ENCODE assay signal across 23 mouse cellular contexts in genomic region chr9:65833230-65833629, GRCm38 (mm10). TPM values are rescaled to one million over a fixed set of nuclear protein-coding genes. Genes with fewer than 3 reads are reported as not detected.
DNase-seq lines count a peak whose midpoint lies in the region; ATAC-seq lines count a peak whose summit lies in the region.
"Had no signal": no experiment of that assay in that cellular context is flagged by ENCODE, and none has a peak within 500 bp of the region (broad histone marks: within the 10 kb centered on the region; RNA-seq: fewer than 3 reads in every experiment).

No protein-coding gene starts in this region.

- WGBS in hindbrain, embryonic 11.5 days, result 31% methylated on average over 2 of the region's 2 CpGs
- 12% methylated on average over 2 of the region's 2 CpGs for WGBS in hindbrain, embryonic 13.5 days
- WGBS in liver, embryonic 12.5 days (ENCODE audit: insufficient replicate concordance), result 90% methylated on average over 2 of the region's 2 CpGs

- ATAC-seq in hindbrain, embryonic 11.5 days (ENCODE audit: low FRiP score), result peak; percentile 54; the same call in 1 of the 2 replicates
- ATAC-seq in hindbrain, embryonic 13.5 days (ENCODE audit: low FRiP score), result no peak
- no peak for ATAC-seq in liver, embryonic 12.5 days
- ATAC-seq: inflammation-experienced regulatory T-cells, adult 6 months had no signal

- H3K4me1 ChIP-seq in hindbrain, embryonic 11.5 days (replicated peaks; ENCODE audit: control insufficient read depth, insufficient read depth, low read length), result no peaks in the 10 kb centered on the region
- peaks cover 18% of the 10 kb centered on the region for H3K4me1 ChIP-seq in hindbrain, embryonic 13.5 days (replicated peaks)
- H3K4me1 ChIP-seq in liver, embryonic 12.5 days, result peaks cover 23% of the 10 kb centered on the region

- no peaks in the 10 kb centered on the region for H3K27me3 ChIP-seq in hindbrain, embryonic 11.5 days (ENCODE audit: control insufficient read depth, insufficient read depth, low read length)
- 0 out of 2 replicates have a peak, but pooled peaks cover 2% of the 10 kb centered on the region for H3K27me3 ChIP-seq in hindbrain, embryonic 13.5 days
- no peaks in the 10 kb centered on the region for H3K27me3 ChIP-seq in liver, embryonic 12.5 days (replicated peaks)
- H3K27me3 ChIP-seq: limb, embryonic 15.5 days; megakaryocyte, embryonic 14.5 days had no signal

- H3K9ac ChIP-seq in hindbrain, embryonic 11.5 days (ENCODE audit: low read depth, low read length), result no peak overlapping the region
- no peak overlapping the region for H3K9ac ChIP-seq in hindbrain, embryonic 13.5 days
- H3K9ac ChIP-seq in liver, embryonic 12.5 days, result no peak overlapping the region
- H3K9ac ChIP-seq: limb, embryonic 15.5 days had no signal

- H3K27ac ChIP-seq in hindbrain, embryonic 11.5 days (ENCODE audit: low read depth, low read length), result no peak overlapping the region; the same call in 1 of the 2 replicates
- H3K27ac ChIP-seq in hindbrain, embryonic 13.5 days, result no peak overlapping the region
- H3K27ac ChIP-seq in liver, embryonic 12.5 days, result no peak overlapping the region
- H3K27ac ChIP-seq: heart, adult 2 months; limb, embryonic 15.5 days had no signal

- H3K9me3 ChIP-seq in hindbrain, embryonic 11.5 days (ENCODE audit: control insufficient read depth, low read length), result no peaks in the 10 kb centered on the region
- no peaks in the 10 kb centered on the region for H3K9me3 ChIP-seq in hindbrain, embryonic 13.5 days
- H3K9me3 ChIP-seq in liver, embryonic 12.5 days (replicated peaks), result no peaks in the 10 kb centered on the region
- H3K9me3 ChIP-seq: G1E; limb, embryonic 15.5 days; megakaryocyte, embryonic 14.5 days had no signal

- H3K36me3 ChIP-seq in hindbrain, embryonic 11.5 days (ENCODE audit: control insufficient read depth, insufficient read depth, low read length), result no peaks in the 10 kb centered on the region
- H3K36me3 ChIP-seq in hindbrain, embryonic 13.5 days, result peaks cover 9% of the 10 kb centered on the region
- peaks cover 15% of the 10 kb centered on the region for H3K36me3 ChIP-seq in liver, embryonic 12.5 days

- no peak overlapping the region for H3K4me3 ChIP-seq in hindbrain, embryonic 11.5 days (ENCODE audit: low read depth, low read length)
- no peak overlapping the region for H3K4me3 ChIP-seq in hindbrain, embryonic 13.5 days
- no peak overlapping the region for H3K4me3 ChIP-seq in liver, embryonic 12.5 days
- H3K4me3 ChIP-seq: erythroblast, embryonic 14.5 days; heart, adult 2 months; limb, embryonic 15.5 days; megakaryocyte, embryonic 14.5 days had no signal

- H3K4me2 ChIP-seq in hindbrain, embryonic 11.5 days (replicated peaks; ENCODE audit: low read depth, low read length), result no peak overlapping the region
- no peak overlapping the region for H3K4me2 ChIP-seq in hindbrain, embryonic 13.5 days
- no peak overlapping the region for H3K4me2 ChIP-seq in liver, embryonic 12.5 days
- H3K4me2 ChIP-seq: limb, embryonic 15.5 days had no signal

- no peak for DNase-seq in hindbrain, embryonic 11.5 days (ENCODE audit: low spot score)
- DNase-seq in Muller cell, postnatal 12 days (ENCODE audit: inconsistent ontology term), result peak; percentile 34
- DNase-seq in embryo, embryonic 9.5 days (ENCODE audit: extremely low spot score), result peak; percentile 32
- peak; percentile 33 for DNase-seq in mesoderm, embryonic 11.5 days (ENCODE audit: low read depth, low spot score)
- no peak for DNase-seq in cerebellum, postnatal 10 days
- DNase-seq: adrenal gland, postnatal 25 days; cerebellum, adult 11-12 months; cerebellum, postnatal 25 days; gastrocnemius, postnatal 10 days; heart, adult 2 months; kidney, adult 8-10 months; kidney, postnatal 36 days; lung, adult 18-20 months; lung, postnatal 14 days; spleen, adult 18-20 months; thymus, postnatal 36 days had no signal

RNA-seq across cellular contexts. Expression of gene Zfp609, which starts 5.9 kb away (rescaled TPM):
- 9.2 and 12.5 TPM in 2 replicates for polyA plus RNA-seq in hindbrain, embryonic 11.5 days (2014; fragmentation: Nextera tagmentation; extraction: Ambion mirVana)
- 9.3 and 9.7 TPM in 2 replicates for polyA plus RNA-seq in hindbrain, embryonic 13.5 days (2015; fragmentation: Nextera tagmentation; extraction: Ambion mirVana)
- 3.3 and 3.8 TPM in 2 replicates for polyA plus RNA-seq in liver, embryonic 12.5 days (2016; fragmentation: Nextera tagmentation; extraction: Ambion mirVana)

RNA-seq across cellular contexts. Expression of gene Pclaf, which starts 56.8 kb away (rescaled TPM):
- polyA plus RNA-seq in hindbrain, embryonic 11.5 days (2014; fragmentation: Nextera tagmentation; extraction: Ambion mirVana), result 176 and 188 TPM in 2 replicates
- polyA plus RNA-seq in hindbrain, embryonic 13.5 days (2015; fragmentation: Nextera tagmentation; extraction: Ambion mirVana), result 36.9 and 42.1 TPM in 2 replicates
- 126 TPM in 2 replicates for polyA plus RNA-seq in liver, embryonic 12.5 days (2016; fragmentation: Nextera tagmentation; extraction: Ambion mirVana)

Comparison
In these comparisons a context has a peak if more than half of its experiments do, and no peak if none do; other contexts are left out.
1. DNase-seq: peak in Muller cell, postnatal 12 days (single experiment), embryo, embryonic 9.5 days (single experiment) and mesoderm, embryonic 11.5 days (single experiment); none in hindbrain, embryonic 11.5 days (single experiment) and cerebellum, postnatal 10 days (0 of 2).